Mouse (Mus musculus): ENCODE data around the gene Slc6a4. TPM values are rescaled to one million over a fixed set of nuclear protein-coding genes. Genes with fewer than 3 reads are reported as not detected.

Slc6a4 gene
- total and polyA plus RNA-seq, 3 experiments: 0.73 to 2.1 (median 1.8) TPM

GRCm38 (mm10) chr11:77077792-77078191, 79.4 kb downstream of the Slc6a4 start:
- H3K79me2 ChIP-seq (replicated peaks; ENCODE audit: control insufficient read depth, insufficient read depth, low read length): peaks cover 4% of the 10 kb centered on the region
- H3K27me3 ChIP-seq (ENCODE audit: control insufficient read depth, insufficient read depth, low read length): no peaks in the 10 kb centered on the region
- H3K27ac ChIP-seq: peak overlapping the region; percentile 80
- 1% methylated on average over 16 of the region's 16 CpGs for WGBS
- DNase-seq: no peak
- peak overlapping the region; percentile 67 for H3K9ac ChIP-seq (ENCODE audit: low read depth, low read length)
- peak overlapping the region; percentile 66 for H3K4me3 ChIP-seq
- TF ChIP-seq EP300 (IDR thresholded peaks at IDR 0.05; ENCODE audit: insufficient read depth, low read depth, low read length) (no peak), POLR2A (IDR thresholded peaks at IDR 0.05; ENCODE audit: insufficient read depth, low read depth, low read length) (no peak), CTCF (IDR thresholded peaks at IDR 0.05) (no peak)
- H3K36me3 ChIP-seq (ENCODE audit: control insufficient read depth, insufficient read depth, low read length): no peaks in the 10 kb centered on the region; the same call in 1 of the 2 replicates
- H3K4me1 ChIP-seq (ENCODE audit: control insufficient read depth, insufficient read depth, low read length): peaks cover 1% of the 10 kb centered on the region; the same call in 1 of the 2 replicates
- intact Hi-C loops (cut with DNase I): no loop called here

GRCm38 (mm10) chr11:77078273-77079134, 80.1 kb downstream of the Slc6a4 start, which contains the start of gene Nsrp1:
Nsrp1 (minus strand) TSS chr11:77078435.
- Histone ChIP-seq H3K4me3 (peak within 1 kb of the TSS; percentile 66), H3K9ac (ENCODE audit: low read depth, low read length) (peak within 1 kb of the TSS; percentile 68), H3K4me1 (ENCODE audit: control insufficient read depth, insufficient read depth, low read length) (peaks cover 1% of the 10 kb centered on the region; the same call in 1 of the 2 replicates), H3K27me3 (ENCODE audit: control insufficient read depth, insufficient read depth, low read length) (no peaks in the 10 kb centered on the region), H3K36me3 (ENCODE audit: control insufficient read depth, insufficient read depth, low read length) (no peaks in the 10 kb centered on the region; the same call in 1 of the 2 replicates), H3K27ac (peak within 1 kb of the TSS; percentile 80), H3K79me2 (replicated peaks; ENCODE audit: control insufficient read depth, insufficient read depth, low read length) (peaks cover 3% of the 10 kb centered on the region)
- TF ChIP-seq EP300 (IDR thresholded peaks at IDR 0.05; ENCODE audit: insufficient read depth, low read depth, low read length) (peak; percentile 33; the same call in 1 of the 2 replicates), POLR2A (IDR thresholded peaks at IDR 0.05; ENCODE audit: insufficient read depth, low read depth, low read length) (peak; percentile 99), CTCF (IDR thresholded peaks at IDR 0.05) (no peak)
- DNase-seq: peak; percentile 94
- intact Hi-C loops (cut with DNase I): no loop called here
- WGBS: 3% methylated on average over 48 of the region's 48 CpGs

GRCm38 (mm10) chr11:77079361-77079760, 81.0 kb downstream of the Slc6a4 start:
- 96% methylated on average over 1 of the region's 1 CpGs for WGBS
- no peak for TF ChIP-seq EP300 (IDR thresholded peaks at IDR 0.05; ENCODE audit: insufficient read depth, low read depth, low read length)
- TF ChIP-seq POLR2A (IDR thresholded peaks at IDR 0.05; ENCODE audit: insufficient read depth, low read depth, low read length): no peak
- TF ChIP-seq CTCF (IDR thresholded peaks at IDR 0.05): no peak

More at GRCm38 (mm10) chr11:77079361-77079760, 81.0 kb downstream of the Slc6a4 start:
- DNase-seq: no peak
- Histone ChIP-seq H3K36me3 (ENCODE audit: control insufficient read depth, insufficient read depth, low read length) (no peaks in the 10 kb centered on the region; the same call in 1 of the 2 replicates), H3K4me1 (ENCODE audit: control insufficient read depth, insufficient read depth, low read length) (peaks cover 1% of the 10 kb centered on the region; the same call in 1 of the 2 replicates), H3K79me2 (replicated peaks; ENCODE audit: control insufficient read depth, insufficient read depth, low read length) (no peaks in the 10 kb centered on the region; the same call in 1 of the 2 replicates), H3K27ac (no peak overlapping the region), H3K9ac (ENCODE audit: low read depth, low read length) (no peak overlapping the region), H3K27me3 (ENCODE audit: control insufficient read depth, insufficient read depth, low read length) (no peaks in the 10 kb centered on the region), H3K4me3 (no peak overlapping the region)
- intact Hi-C loops (cut with DNase I): no loop called here

Small RNA genes within 50 kb of the gene (microRNA-seq; reads per million reads assigned to microRNA genes)
- 1,863 to 2,313 reads per million in 2 experiments for gene Mir423

Other genes starting within 250 kb of the Slc6a4 start
- gene Gosr1, start 235.0 kb upstream of the Slc6a4 start, total RNA-seq (2021): 10 to 100 TPM; 24.1 to 26.0 TPM
- gene Gosr1, start 235.0 kb upstream of the Slc6a4 start, polyA plus RNA-seq (2012; rRNA removed): 11.1 and 19.6 TPM in 2 replicates
- 10 to 100 TPM; 34.8 to 39.7 TPM for gene Cpd, start 151.6 kb upstream of the Slc6a4 start, total RNA-seq (2021)
- 16.8 and 34.5 TPM in 2 replicates for gene Cpd, start 151.6 kb upstream of the Slc6a4 start, polyA plus RNA-seq (2012; rRNA removed)
- gene Tmigd1, start 96.4 kb upstream of the Slc6a4 start, total RNA-seq (2021): under 1 TPM; 0.47 to 0.57 TPM
- 0.16 and 0.20 TPM in 2 replicates for gene Tmigd1, start 96.4 kb upstream of the Slc6a4 start, polyA plus RNA-seq (2012; rRNA removed)
- gene Blmh, start 73.8 kb upstream of the Slc6a4 start, total RNA-seq (2021): 10 to 100 TPM; 27.6 to 32.7 TPM
- gene Blmh, start 73.8 kb upstream of the Slc6a4 start, polyA plus RNA-seq (2012; rRNA removed): 12.9 and 18.4 TPM in 2 replicates
- 10 to 100 TPM in 1 of 2 experiments, 1 to 10 TPM in 1; 7.1 to 11.8 TPM for gene Nsrp1, start 79.8 kb downstream of the Slc6a4 start, total RNA-seq (2021)
- 1.1 and 2.1 TPM in 2 replicates for gene Nsrp1, start 79.8 kb downstream of the Slc6a4 start, polyA plus RNA-seq (2012; rRNA removed)
- gene Efcab5, start 190.4 kb downstream of the Slc6a4 start, total RNA-seq (2021): under 1 TPM; 0.20 to 0.52 TPM
- gene Efcab5, start 190.4 kb downstream of the Slc6a4 start, polyA plus RNA-seq (2012; rRNA removed): 0.44 and 0.45 TPM in 2 replicates
- 10 to 100 TPM; 73.7 to 76.5 TPM for gene Ssh2, start 217.7 kb downstream of the Slc6a4 start, total RNA-seq (2021)
- gene Ssh2, start 217.7 kb downstream of the Slc6a4 start, polyA plus RNA-seq (2012; rRNA removed): 22.6 and 42.0 TPM in 2 replicates

All from heart, adult 2 months (tissue).